Mouse (Mus musculus) erythroblast, embryonic 14.5 days (primary cell): Measurements from ENCODE around the gene Hpn. TPM values are rescaled to one million over a fixed set of nuclear protein-coding genes. Genes with fewer than 3 reads are reported as not detected.

ENCODE experiments used
- H3K27me3 ChIP-seq: 2 replicates; pipeline ENCODE4 v1.6.1; 2012; ENCODE audit warnings: inconsistent platforms; ENCODE audit not compliant: control insufficient read depth
- H3K36me3 ChIP-seq: 2 replicates; pipeline ENCODE4 v1.6.1; 2012; ENCODE audit warnings: mild to moderate bottlenecking, inconsistent platforms; ENCODE audit not compliant: control insufficient read depth
- H3K4me1 ChIP-seq: 2 replicates; pipeline ENCODE4 v1.6.1; 2012; ENCODE audit warnings: inconsistent platforms; ENCODE audit not compliant: control insufficient read depth
- H3K4me3 ChIP-seq: replicated peaks from 2 replicates; pipeline ENCODE3; 2012; ENCODE audit warnings: moderate library complexity, mild to moderate bottlenecking, inconsistent platforms
- H3K9me3 ChIP-seq: 2 replicates; pipeline ENCODE4 v1.6.1; 2012; ENCODE audit warnings: low read length, inconsistent platforms, mixed read lengths; ENCODE audit not compliant: control insufficient read depth
- GATA1 ChIP-seq: IDR thresholded peaks from 2 replicates; pipeline ENCODE4 v1.6.1; 2012; ENCODE audit warnings: low read length, inconsistent platforms, mixed read lengths
- TAL1 ChIP-seq: IDR thresholded peaks from 3 replicates; pipeline ENCODE4 v1.6.1; 2012; ENCODE audit warnings: low read length, inconsistent platforms, mixed read lengths
- polyA plus RNA-seq: library from polyadenylated mRNA; stranded (reverse); fragments of >175 nt; gene quantifications from 2 replicates; pipeline ENCODE4 v1.2.3, GENCODE M21; 2012

The Hpn gene
- polyA plus RNA-seq, 1 experiment, result 0.15 TPM

GRCm38 (mm10) chr7:31080611-31081010 is 34.5 kb downstream of the Hpn start:
- Histone ChIP-seq H3K36me3 (no peaks in the 10 kb centered on the region), H3K4me1 (no peaks in the 10 kb centered on the region), H3K4me3 (no peak overlapping the region)

DNA sequence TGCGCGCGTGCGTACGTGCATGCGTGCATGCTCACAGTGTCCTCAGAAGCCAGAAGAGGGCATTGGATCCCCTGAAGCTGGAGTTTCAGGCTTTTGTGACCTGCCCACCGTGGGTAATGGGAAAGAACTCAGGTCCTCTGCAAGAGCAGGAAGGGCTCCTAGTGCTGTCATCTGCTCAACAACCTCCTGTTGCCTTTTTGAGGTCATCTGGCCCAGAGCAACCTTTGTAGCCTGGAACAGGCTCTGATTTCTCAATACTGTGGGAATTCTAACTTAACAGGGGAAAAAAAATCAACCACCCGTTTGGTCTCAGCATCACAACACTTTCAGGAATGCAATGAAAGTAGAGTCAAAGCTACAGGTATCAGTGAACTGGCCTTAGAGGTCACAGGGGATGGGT is 35.4 kb downstream of the Hpn start:
- Histone ChIP-seq H3K4me3 (no peak overlapping the region), H3K27me3 (no peaks in the 10 kb centered on the region), H3K4me1 (no peaks in the 10 kb centered on the region), H3K36me3 (no peaks in the 10 kb centered on the region), H3K9me3 (no peaks in the 10 kb centered on the region)
- no peak for TF ChIP-seq GATA1
- no peak for TF ChIP-seq TAL1

More at GRCm38 (mm10) chr7:31080611-31081010, 34.5 kb downstream of the Hpn start:
- Histone ChIP-seq H3K9me3 (no peaks in the 10 kb centered on the region), H3K27me3 (no peaks in the 10 kb centered on the region)
- TF ChIP-seq TAL1 (no peak), GATA1 (no peak)

GRCm38 (mm10) chr7:31077885-31078445 is 37.1 kb downstream of the Hpn start:
- TF ChIP-seq TAL1 (no peak), GATA1 (no peak)
- H3K27me3 ChIP-seq, result no peaks in the 10 kb centered on the region
- no peaks in the 10 kb centered on the region for H3K4me1 ChIP-seq
- H3K4me3 ChIP-seq, result no peak overlapping the region
- H3K36me3 ChIP-seq, result no peaks in the 10 kb centered on the region
- H3K9me3 ChIP-seq, result no peaks in the 10 kb centered on the region

DNA sequence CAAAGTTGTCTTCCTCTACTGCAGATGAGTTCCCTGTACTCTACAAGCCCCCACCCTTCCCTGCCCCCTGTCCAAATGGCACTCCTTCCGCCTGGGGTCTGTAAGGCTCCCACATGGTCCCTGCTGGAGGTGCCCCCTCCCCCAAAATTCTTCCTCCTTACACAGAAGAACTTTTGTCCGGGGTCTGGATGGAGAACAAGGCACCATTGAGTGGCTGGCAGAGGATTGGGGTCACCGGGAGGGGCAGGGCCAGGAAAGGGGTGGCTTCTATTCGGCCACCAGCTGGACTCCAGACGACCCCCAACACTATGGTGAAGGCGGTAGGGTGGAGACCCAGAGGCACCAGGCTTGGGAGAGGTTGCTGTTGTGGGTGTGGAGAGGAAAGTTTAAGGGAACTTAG is 37.6 kb downstream of the Hpn start:
- Histone ChIP-seq H3K36me3 (no peaks in the 10 kb centered on the region), H3K4me3 (no peak overlapping the region), H3K9me3 (no peaks in the 10 kb centered on the region), H3K4me1 (no peaks in the 10 kb centered on the region), H3K27me3 (no peaks in the 10 kb centered on the region)
- no peak for TF ChIP-seq TAL1
- TF ChIP-seq GATA1, result no peak

DNA sequence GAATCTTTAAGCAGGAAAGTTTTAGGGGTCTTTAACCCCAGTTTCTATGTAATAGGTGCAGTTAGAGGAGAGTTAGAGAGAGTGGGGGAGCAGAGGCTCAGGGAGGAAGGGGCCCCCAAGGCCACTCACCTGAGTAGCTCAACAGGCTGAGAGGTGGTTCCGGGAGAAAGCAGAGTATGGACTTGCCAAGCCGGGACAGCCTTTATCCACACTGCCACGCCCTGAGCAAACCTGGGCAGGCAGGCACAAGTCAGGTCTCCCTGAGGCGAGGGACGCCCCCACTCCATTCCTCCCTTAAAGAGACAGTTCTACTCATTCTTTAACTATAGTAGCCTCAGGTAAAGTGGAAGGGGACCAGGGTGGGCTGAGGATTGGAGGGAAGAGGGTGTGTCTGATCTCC is 38.6 kb downstream of the Hpn start, which contains the start of gene Fxyd3:
Gene Fxyd3 (minus strand): TSS at position 213 of the 400 bp plus-strand sequence.
- H3K36me3 ChIP-seq, result no peaks in the 10 kb centered on the region
- no peak within 1 kb of the TSS for H3K4me3 ChIP-seq
- H3K27me3 ChIP-seq, result no peaks in the 10 kb centered on the region
- TF ChIP-seq GATA1 (no peak), TAL1 (no peak)
- H3K4me1 ChIP-seq, result no peaks in the 10 kb centered on the region
- H3K9me3 ChIP-seq, result no peaks in the 10 kb centered on the region

DNA sequence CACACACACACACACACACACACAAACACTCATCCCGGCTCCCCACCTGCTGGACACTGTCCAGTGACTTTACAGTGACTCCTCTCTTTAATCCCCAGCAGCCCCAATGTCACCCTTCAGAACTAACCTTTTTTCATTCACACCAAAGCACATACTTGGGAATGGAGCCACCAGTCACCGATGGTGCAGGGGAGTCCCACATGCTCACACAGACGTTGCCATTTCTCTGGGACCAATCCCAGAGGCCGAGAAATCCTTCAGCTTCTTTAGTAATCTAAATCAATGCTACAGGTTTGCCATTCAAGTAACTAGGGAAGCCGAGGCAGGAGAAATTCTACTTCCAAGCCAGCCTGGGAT is 40.4 kb downstream of the Hpn start:
- Histone ChIP-seq H3K4me3 (no peak overlapping the region), H3K36me3 (no peaks in the 10 kb centered on the region), H3K4me1 (no peaks in the 10 kb centered on the region), H3K27me3 (no peaks in the 10 kb centered on the region), H3K9me3 (no peaks in the 10 kb centered on the region)
- no peak for TF ChIP-seq TAL1
- no peak for TF ChIP-seq GATA1

DNA sequence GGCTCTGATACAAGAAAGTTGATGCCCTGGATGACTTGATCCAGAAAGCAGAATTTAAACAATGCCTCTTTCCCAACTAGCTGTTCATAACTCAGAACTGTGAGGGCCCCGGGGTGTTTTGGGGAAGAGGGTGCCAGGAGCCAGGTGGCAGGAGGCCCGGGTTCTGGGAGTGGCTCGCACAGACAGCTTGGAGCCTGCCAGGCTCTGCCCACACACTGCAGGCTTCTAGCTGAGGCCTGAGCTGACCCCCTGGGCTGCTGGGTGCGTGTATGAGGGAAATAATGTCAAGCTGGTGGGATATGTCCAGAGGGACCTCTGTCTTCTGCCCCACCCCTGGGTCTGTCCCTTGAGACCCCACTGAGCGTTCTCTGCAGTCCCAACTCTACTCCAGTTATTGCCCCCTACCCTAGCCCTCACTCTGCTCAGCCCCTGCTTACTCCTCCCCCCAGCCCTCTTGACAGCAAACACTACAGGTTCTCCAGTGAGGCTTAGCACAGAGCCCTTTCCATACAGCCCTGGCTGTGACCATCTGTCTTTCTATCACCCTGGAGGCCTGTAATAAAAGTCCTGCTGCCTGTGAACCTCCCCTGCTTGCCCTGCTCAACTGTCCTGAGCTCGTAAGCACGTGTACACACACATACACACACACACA is 40.9 kb downstream of the Hpn start:
- Histone ChIP-seq H3K4me3 (no peak overlapping the region), H3K4me1 (no peaks in the 10 kb centered on the region), H3K27me3 (no peaks in the 10 kb centered on the region), H3K9me3 (no peaks in the 10 kb centered on the region), H3K36me3 (no peaks in the 10 kb centered on the region)
- TF ChIP-seq TAL1 (no peak), GATA1 (no peak)

- Histone ChIP-seq H3K27me3 (no peaks in the 10 kb centered on the region), H3K4me3 (no peak overlapping the region), H3K9me3 (no peaks in the 10 kb centered on the region), H3K36me3 (no peaks in the 10 kb centered on the region), H3K4me1 (no peaks in the 10 kb centered on the region)
- no peak for TF ChIP-seq GATA1
- no peak for TF ChIP-seq TAL1
Observed at GRCm38 (mm10) chr7:31073546-31073945, 41.5 kb downstream of the Hpn start.

GRCm38 (mm10) chr7:31072326-31072725 is 42.8 kb downstream of the Hpn start:
- H3K4me3 ChIP-seq, result no peak overlapping the region
- H3K36me3 ChIP-seq, result no peaks in the 10 kb centered on the region
- H3K27me3 ChIP-seq, result no peaks in the 10 kb centered on the region
- H3K4me1 ChIP-seq, result no peaks in the 10 kb centered on the region
- TF ChIP-seq GATA1, result no peak
- TF ChIP-seq TAL1, result no peak
- H3K9me3 ChIP-seq, result no peaks in the 10 kb centered on the region

DNA sequence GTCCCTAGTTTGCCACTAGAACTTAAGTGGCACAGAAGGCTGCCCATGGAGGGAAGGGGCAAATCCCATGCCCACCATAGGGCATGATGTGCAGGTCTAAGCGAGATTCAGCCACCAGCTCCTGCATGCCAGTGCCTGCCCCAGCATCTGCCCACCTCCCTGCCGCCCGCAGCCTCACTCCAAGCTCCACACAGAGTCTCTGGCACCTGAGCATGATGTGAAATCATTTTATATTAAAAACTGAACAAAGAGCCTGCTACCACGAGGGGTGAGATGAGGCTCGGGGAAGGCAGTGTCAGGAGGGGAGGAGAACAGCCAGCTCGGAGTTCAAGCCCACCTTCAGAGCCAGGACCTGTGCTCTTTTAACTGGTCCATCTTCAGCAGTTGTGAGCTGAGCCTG is 44.8 kb downstream of the Hpn start:
- Histone ChIP-seq H3K36me3 (no peaks in the 10 kb centered on the region), H3K9me3 (no peaks in the 10 kb centered on the region), H3K4me1 (no peaks in the 10 kb centered on the region), H3K4me3 (no peak overlapping the region), H3K27me3 (no peaks in the 10 kb centered on the region)
- TF ChIP-seq GATA1 (no peak), TAL1 (no peak)
